Mouse (Mus musculus) megakaryocyte, embryonic 14.5 days (primary cell): ENCODE results near the gene Scrn2.

ENCODE experiments used
- FLI1 ChIP-seq: IDR thresholded peaks from 2 replicates; pipeline ENCODE4 v1.6.1; 2012; ENCODE audit warnings: low read length, inconsistent platforms, mixed read lengths
- GATA1 ChIP-seq: IDR thresholded peaks from 3 replicates; pipeline ENCODE4 v1.6.1; 2012; ENCODE audit warnings: mixed read lengths, low read length, inconsistent platforms, borderline replicate concordance

DNA sequence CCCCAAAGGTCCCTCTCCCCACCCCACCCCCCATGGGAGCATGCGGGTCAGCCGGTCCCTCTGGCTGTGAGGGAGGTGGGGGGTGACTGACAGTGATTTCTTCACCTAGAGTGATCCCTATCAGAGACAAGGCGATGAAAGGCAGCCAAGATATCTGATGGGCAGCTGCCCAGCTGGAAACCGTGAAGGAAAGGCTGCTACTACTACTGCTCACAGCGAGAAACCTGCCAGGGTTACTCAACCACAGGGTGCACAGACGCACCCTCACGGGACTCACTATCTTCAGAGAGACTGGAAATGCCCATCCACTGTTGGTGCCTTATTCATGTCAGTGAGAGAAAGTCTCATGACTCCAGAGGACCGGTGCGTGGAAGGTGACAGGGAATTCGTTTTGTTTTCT, 4.8 kb upstream of the Scrn2 start:
- TF ChIP-seq FLI1 (no peak), GATA1 (no peak)
